7 mouse cellular contexts compared by ENCODE assay signal in genomic region chr7:110002968-110003367, GRCm38 (mm10). TPM values are rescaled to one million over a fixed set of nuclear protein-coding genes. Genes with fewer than 3 reads are reported as not detected.
DNase-seq lines count a peak whose midpoint lies in the region; ATAC-seq and TF ChIP-seq lines count a peak whose summit lies in the region.

No protein-coding gene starts in this region.

- intact Hi-C loops in gastrocnemius, postnatal 36 days (cut with DNase I): no loop called here

- H3K27ac ChIP-seq in intestine, embryonic 15.5 days: no peak overlapping the region
- H3K27ac ChIP-seq in limb, embryonic 14.5 days (replicated peaks; ENCODE audit: low read depth, low read length): no peak overlapping the region
- H3K27ac ChIP-seq in midbrain, embryonic 14.5 days (replicated peaks; ENCODE audit: low read depth, low read length): no peak overlapping the region

- H3K27me3 ChIP-seq in intestine, embryonic 15.5 days (replicated peaks): no peaks in the 10 kb centered on the region
- H3K27me3 ChIP-seq in limb, embryonic 14.5 days (ENCODE audit: control insufficient read depth, insufficient read depth, low read length): no peaks in the 10 kb centered on the region
- H3K27me3 ChIP-seq in midbrain, embryonic 14.5 days (ENCODE audit: control insufficient read depth, insufficient read depth, low read length): no peaks in the 10 kb centered on the region

- DNase-seq in adrenal gland, postnatal 10 days: peak; percentile 76
- peak; percentile 21 for DNase-seq in gastrocnemius, postnatal 36 days
- no peak for DNase-seq in limb, embryonic 14.5 days (ENCODE audit: low spot score)
- peak; percentile 25 for DNase-seq in midbrain, embryonic 14.5 days
- DNase-seq in testis, postnatal 14 days (ENCODE audit: low spot score): peak; percentile 40

- H3K4me3 ChIP-seq in intestine, embryonic 15.5 days (replicated peaks): no peak overlapping the region
- no peak overlapping the region; the same call in 1 of the 2 replicates for H3K4me3 ChIP-seq in limb, embryonic 14.5 days (replicated peaks; ENCODE audit: low read length)
- peak overlapping the region; percentile 5; the same call in 1 of the 2 replicates for H3K4me3 ChIP-seq in midbrain, embryonic 14.5 days (replicated peaks; ENCODE audit: low read depth, low read length)

- no peak for TF ChIP-seq POLR2A in limb, embryonic 14.5 days (IDR thresholded peaks at IDR 0.05; ENCODE audit: borderline replicate concordance, extremely low read depth, insufficient read depth, insufficient read length)

- H3K4me1 ChIP-seq in intestine, embryonic 15.5 days (replicated peaks): peaks cover 4% of the 10 kb centered on the region; the same call in 1 of the 2 replicates
- no peaks in the 10 kb centered on the region for H3K4me1 ChIP-seq in limb, embryonic 14.5 days (ENCODE audit: control insufficient read depth, insufficient read depth, low read length)
- H3K4me1 ChIP-seq in midbrain, embryonic 14.5 days (ENCODE audit: control insufficient read depth, insufficient read depth, low read length): 0 out of 2 replicates have a peak, but pooled peaks cover 3% of the 10 kb centered on the region

- no peaks in the 10 kb centered on the region for H3K36me3 ChIP-seq in intestine, embryonic 15.5 days
- no peaks in the 10 kb centered on the region for H3K36me3 ChIP-seq in limb, embryonic 14.5 days (ENCODE audit: control insufficient read depth, insufficient read depth, low read length)
- no peaks in the 10 kb centered on the region for H3K36me3 ChIP-seq in midbrain, embryonic 14.5 days (ENCODE audit: control insufficient read depth, insufficient read depth, low read length)

- WGBS in intestine, embryonic 15.5 days: 13% methylated on average over 20 of the region's 20 CpGs
- 15% methylated on average over 20 of the region's 20 CpGs for WGBS in limb, embryonic 14.5 days
- 14% methylated on average over 20 of the region's 20 CpGs for WGBS in midbrain, embryonic 14.5 days

- no peaks in the 10 kb centered on the region for H3K9me3 ChIP-seq in intestine, embryonic 15.5 days
- H3K9me3 ChIP-seq in limb, embryonic 14.5 days (ENCODE audit: control insufficient read depth, low read length): no peaks in the 10 kb centered on the region
- no peaks in the 10 kb centered on the region for H3K9me3 ChIP-seq in midbrain, embryonic 14.5 days (ENCODE audit: control insufficient read depth, low read length)

- 0 out of 2 replicates have a peak, but pooled peaks have one; percentile 19 for ATAC-seq in common myeloid progenitor, adult 5-6 weeks (replicated peaks; ENCODE audit: low read depth, poor library complexity, severe bottlenecking)
- ATAC-seq in intestine, embryonic 15.5 days: peak; percentile 71
- no peak for ATAC-seq in limb, embryonic 14.5 days (ENCODE audit: low FRiP score, low read depth)
- ATAC-seq in midbrain, embryonic 14.5 days (ENCODE audit: low FRiP score, low TSS enrichment): no peak

- H3K9ac ChIP-seq in intestine, embryonic 15.5 days: no peak overlapping the region
- no peak overlapping the region for H3K9ac ChIP-seq in limb, embryonic 14.5 days (ENCODE audit: low read depth, low read length, severe bottlenecking)
- peak overlapping the region; percentile 46; the same call in 1 of the 2 replicates for H3K9ac ChIP-seq in midbrain, embryonic 14.5 days (replicated peaks; ENCODE audit: low read length)

- peak overlapping the region; percentile 48 for H3K4me2 ChIP-seq in intestine, embryonic 15.5 days (replicated peaks)
- peak overlapping the region; percentile 33 for H3K4me2 ChIP-seq in limb, embryonic 14.5 days (replicated peaks; ENCODE audit: low read depth, low read length, severe bottlenecking)
- H3K4me2 ChIP-seq in midbrain, embryonic 14.5 days (ENCODE audit: low read length): peak overlapping the region; percentile 45

RNA-seq across cellular contexts. Expression of gene Ipo7, which starts 15.1 kb away (rescaled TPM):
- total RNA-seq in adrenal gland, postnatal 10 days (2021): 10 to 100 TPM; 80.5 to 82.4 TPM
- 253 and 293 TPM in 2 replicates for total RNA-seq in common myeloid progenitor, adult 5-6 weeks (2017)
- 10 to 100 TPM; 74.3 to 79.4 TPM for total RNA-seq in gastrocnemius, postnatal 36 days (2021)
- 43.7 and 44.4 TPM in 2 replicates for polyA plus RNA-seq in intestine, embryonic 15.5 days (2015; fragmentation: Nextera tagmentation; extraction: Ambion mirVana)
- 40.2 and 49.2 TPM in 2 replicates for polyA plus RNA-seq in limb, embryonic 14.5 days (2012; rRNA removed)
- polyA plus RNA-seq in limb, embryonic 14.5 days (2014; fragmentation: Nextera tagmentation; extraction: Ambion mirVana): 17.4 and 18.1 TPM in 2 replicates
- 19.2 and 21.3 TPM in 2 replicates for polyA plus RNA-seq in midbrain, embryonic 14.5 days (2014; fragmentation: Nextera tagmentation; extraction: Ambion mirVana)

RNA-seq across cellular contexts. Expression of gene Tmem41b, which starts 16.2 kb away (rescaled TPM):
- 10 to 100 TPM; 41.1 to 45.2 TPM for total RNA-seq in adrenal gland, postnatal 10 days (2021)
- 26.0 and 33.6 TPM in 2 replicates for total RNA-seq in common myeloid progenitor, adult 5-6 weeks (2017)
- total RNA-seq in gastrocnemius, postnatal 36 days (2021): 10 to 100 TPM; 22.3 to 23.9 TPM
- 74.6 and 81.9 TPM in 2 replicates for polyA plus RNA-seq in intestine, embryonic 15.5 days (2015; fragmentation: Nextera tagmentation; extraction: Ambion mirVana)
- 57.1 and 59.0 TPM in 2 replicates for polyA plus RNA-seq in limb, embryonic 14.5 days (2012; rRNA removed)
- polyA plus RNA-seq in limb, embryonic 14.5 days (2014; fragmentation: Nextera tagmentation; extraction: Ambion mirVana): 72.0 and 72.4 TPM in 2 replicates
- 54.8 and 71.6 TPM in 2 replicates for polyA plus RNA-seq in midbrain, embryonic 14.5 days (2014; fragmentation: Nextera tagmentation; extraction: Ambion mirVana)

RNA-seq across cellular contexts. Expression of gene Dennd5a, which starts 42.7 kb away (rescaled TPM):
- total RNA-seq in adrenal gland, postnatal 10 days (2021): 100 to 1,000 TPM; 131 to 144 TPM
- 73.3 and 77.4 TPM in 2 replicates for total RNA-seq in common myeloid progenitor, adult 5-6 weeks (2017)
- 10 to 100 TPM; 41.8 to 47.8 TPM for total RNA-seq in gastrocnemius, postnatal 36 days (2021)
- 24.9 and 25.7 TPM in 2 replicates for polyA plus RNA-seq in intestine, embryonic 15.5 days (2015; fragmentation: Nextera tagmentation; extraction: Ambion mirVana)
- polyA plus RNA-seq in limb, embryonic 14.5 days (2012; rRNA removed): 112 and 139 TPM in 2 replicates
- polyA plus RNA-seq in limb, embryonic 14.5 days (2014; fragmentation: Nextera tagmentation; extraction: Ambion mirVana): 55.3 and 62.6 TPM in 2 replicates
- 54.6 and 57.2 TPM in 2 replicates for polyA plus RNA-seq in midbrain, embryonic 14.5 days (2014; fragmentation: Nextera tagmentation; extraction: Ambion mirVana)

RNA-seq across cellular contexts. Expression of gene Zfp143, which starts 58.0 kb away (rescaled TPM):
- 10 to 100 TPM; 10.3 to 14.9 TPM for total RNA-seq in adrenal gland, postnatal 10 days (2021)
- 27.2 and 33.7 TPM in 2 replicates for total RNA-seq in common myeloid progenitor, adult 5-6 weeks (2017)
- total RNA-seq in gastrocnemius, postnatal 36 days (2021): 1 to 10 TPM; 7.0 to 9.5 TPM
- polyA plus RNA-seq in intestine, embryonic 15.5 days (2015; fragmentation: Nextera tagmentation; extraction: Ambion mirVana): 15.0 and 15.6 TPM in 2 replicates
- polyA plus RNA-seq in limb, embryonic 14.5 days (2012; rRNA removed): 18.0 and 20.5 TPM in 2 replicates
- 14.1 and 17.4 TPM in 2 replicates for polyA plus RNA-seq in limb, embryonic 14.5 days (2014; fragmentation: Nextera tagmentation; extraction: Ambion mirVana)
- polyA plus RNA-seq in midbrain, embryonic 14.5 days (2014; fragmentation: Nextera tagmentation; extraction: Ambion mirVana): 14.4 and 21.7 TPM in 2 replicates

Comparison
In these comparisons a context has a peak if more than half of its experiments do, and no peak if none do; other contexts are left out.
1. ATAC-seq: peak in common myeloid progenitor, adult 5-6 weeks (single experiment) and intestine, embryonic 15.5 days (single experiment); none in limb, embryonic 14.5 days (single experiment) and midbrain, embryonic 14.5 days (single experiment).
2. Peak in every context shown above with its lines, with median percentiles within 50 percentile points of each other: H3K4me2 ChIP-seq.